Mouse (Mus musculus): ENCODE results near the gene Ptpn3.

GRCm38 (mm10) chr4:57256761-57257160, 44.9 kb downstream of the Ptpn3 start:
- no peak for TF ChIP-seq USF1 (IDR thresholded peaks at IDR 0.05; ENCODE audit: low read depth, low read length)
- TF ChIP-seq POLR2A (IDR thresholded peaks at IDR 0.05; ENCODE audit: control insufficient read depth in 1 of 2, insufficient read depth in 1 of 2, low read depth in 1 of 2, low read length in 2 of 2, poor library complexity in 1 of 2), result no peak
- TF ChIP-seq ZC3H11A (IDR thresholded peaks at IDR 0.05; ENCODE audit: low read depth, low read length), result no peak
- TF ChIP-seq CHD1 (IDR thresholded peaks at IDR 0.05; ENCODE audit: low read depth, low read length), result no peak
- TF ChIP-seq CTCF (IDR thresholded peaks at IDR 0.05 in 2 of 3, conservative IDR thresholded peaks at IDR 0.05 in 1 of 3; ENCODE audit: control insufficient read depth in 1 of 3, insufficient read depth in 1 of 3, low read depth in 2 of 3, low read length in 3 of 3, poor library complexity in 1 of 3, severe bottlenecking in 1 of 3), result no peak
- TF ChIP-seq ZKSCAN1 (IDR thresholded peaks at IDR 0.05; ENCODE audit: low read depth, low read length), result no peak
- TF ChIP-seq EP300 (IDR thresholded peaks at IDR 0.05; ENCODE audit: low read depth in 1 of 2, low read length in 2 of 2), result no peak
- no peak for TF ChIP-seq POLR2AphosphoS5 (IDR thresholded peaks at IDR 0.05; ENCODE audit: borderline replicate concordance, low read depth, low read length)
